Mouse (Mus musculus) thymus, postnatal 4 days (tissue): ENCODE measurements at regions not wholly inside any gene's neighbourhood (a gene's known extent, or its start where the extent isn't known, plus 50 kb on each side); places are given as distances from the start of the nearest gene placed in this dataset.

Experiments
- DNase-seq: peaks from one replicate; pipeline ENCODE4 v3.0.0; 2021

GRCm38 (mm10) chr13:78717686-78718431, 518.3 kb upstream of the Nr2f1 start:
- DNase-seq, result no peak

- DNase-seq, result no peak
These were observed 517.6 kb upstream of the Nr2f1 start for GRCm38 (mm10) chr13:78717159-78717558.

GRCm38 (mm10) chr13:78704693-78705092, 505.1 kb upstream of the Nr2f1 start:
- no peak for DNase-seq

GRCm38 (mm10) chr13:78697814-78698519, 498.4 kb upstream of the Nr2f1 start:
- DNase-seq, result no peak

- DNase-seq, result no peak
These were observed 479.8 kb upstream of the Nr2f1 start for GRCm38 (mm10) chr13:78679255-78679895.

- no peak for DNase-seq
These were observed 478.7 kb upstream of the Nr2f1 start for GRCm38 (mm10) chr13:78678241-78678640.

GRCm38 (mm10) chr13:78658285-78658684, 458.7 kb upstream of the Nr2f1 start:
- no peak for DNase-seq

GRCm38 (mm10) chr13:78656766-78657165, 457.2 kb upstream of the Nr2f1 start:
- DNase-seq, result no peak

- no peak for DNase-seq
These were observed 456.6 kb upstream of the Nr2f1 start for GRCm38 (mm10) chr13:78656196-78656595.

- no peak for DNase-seq
These were observed 451.3 kb upstream of the Nr2f1 start for GRCm38 (mm10) chr13:78650824-78651223.

- no peak for DNase-seq
These were observed 445.0 kb upstream of the Nr2f1 start for GRCm38 (mm10) chr13:78644556-78644955.

GRCm38 (mm10) chr13:78643023-78643422, 443.5 kb upstream of the Nr2f1 start:
- DNase-seq, result no peak

- no peak for DNase-seq
These were observed 442.8 kb upstream of the Nr2f1 start for GRCm38 (mm10) chr13:78642443-78642729.

GRCm38 (mm10) chr13:78641687-78642442, 442.3 kb upstream of the Nr2f1 start:
- DNase-seq, result no peak

- DNase-seq, result peak; percentile 8
These were observed 440.8 kb upstream of the Nr2f1 start for GRCm38 (mm10) chr13:78640340-78640739.

- no peak for DNase-seq
These were observed 438.9 kb upstream of the Nr2f1 start for GRCm38 (mm10) chr13:78638462-78638861.

GRCm38 (mm10) chr13:78631609-78632008, 432.1 kb upstream of the Nr2f1 start:
- DNase-seq, result no peak

- DNase-seq, result no peak
These were observed 429.6 kb upstream of the Nr2f1 start for GRCm38 (mm10) chr13:78629041-78629727.

GRCm38 (mm10) chr13:78623652-78624051, 424.1 kb upstream of the Nr2f1 start:
- DNase-seq, result no peak

GRCm38 (mm10) chr13:78602861-78603211, 403.3 kb upstream of the Nr2f1 start:
- no peak for DNase-seq

GRCm38 (mm10) chr13:78602211-78602860, 402.8 kb upstream of the Nr2f1 start:
- no peak for DNase-seq

GRCm38 (mm10) chr13:78580863-78581595, 381.5 kb upstream of the Nr2f1 start:
- no peak for DNase-seq
